ENCODE assay signal across 10 mouse cellular contexts in genomic region chr16:14444059-14444855, GRCm38 (mm10).
A peak's percentile ranks its signal among the peaks of the same experiment; 100 is the strongest.
DNase-seq lines count a peak whose midpoint lies in the region; ATAC-seq and TF ChIP-seq lines count a peak whose summit lies in the region.
"Had no signal": no experiment of that assay in that cellular context is flagged by ENCODE, and none has a peak within 500 bp of the region (broad histone marks: within the 10 kb centered on the region; RNA-seq: fewer than 3 reads in every experiment).

No protein-coding gene starts in this region.

- H3K27me3 ChIP-seq in limb, embryonic 11.5 days (ENCODE audit: control insufficient read depth, insufficient read depth, low read length): no peaks in the 10 kb centered on the region
- no peaks in the 10 kb centered on the region for H3K27me3 ChIP-seq in limb, embryonic 10.5 days (ENCODE audit: low read depth, poor library complexity, severe bottlenecking)
- H3K27me3 ChIP-seq in limb, embryonic 14.5 days (ENCODE audit: control insufficient read depth, insufficient read depth, low read length): no peaks in the 10 kb centered on the region

- no peak overlapping the region for H3K9ac ChIP-seq in limb, embryonic 11.5 days (ENCODE audit: low read length)
- H3K9ac ChIP-seq in limb, embryonic 14.5 days (ENCODE audit: low read depth, low read length, severe bottlenecking): 0 out of 2 replicates have a peak overlapping the region, but pooled peaks have one; percentile 2

- H3K4me2 ChIP-seq in limb, embryonic 11.5 days (ENCODE audit: low read depth, severe bottlenecking): no peak overlapping the region
- no peak overlapping the region for H3K4me2 ChIP-seq in limb, embryonic 14.5 days (replicated peaks; ENCODE audit: low read depth, low read length, severe bottlenecking)

- peak; percentile 30 to 69 for DNase-seq in adrenal gland, adult (ENCODE audit: inconsistent age in 2 of 2, low spot score in 1 of 2)
- DNase-seq in adrenal gland, postnatal 4 days (ENCODE audit: low spot score in 2 of 2): no peak
- no peak for DNase-seq in limb, embryonic 11.5 days (ENCODE audit: low spot score)
- no peak for DNase-seq in limb, embryonic 10.5 days (ENCODE audit: low spot score)
- peak; percentile 31 for DNase-seq in fibroblast of lung, adult 2 months (ENCODE audit: low read depth)
- peak; percentile 19 for DNase-seq in limb, embryonic 14.5 days (ENCODE audit: low spot score)
- no peak for DNase-seq in thymus, postnatal 0 days (ENCODE audit: low spot score)
- DNase-seq in right cerebral cortex, adult 18-20 months: no peak
- DNase-seq: liver had no signal

- 0 out of 2 replicates have a peak, but pooled peaks cover 5% of the 10 kb centered on the region for H3K36me3 ChIP-seq in limb, embryonic 11.5 days (ENCODE audit: control insufficient read depth, insufficient read depth, low read length)
- peaks cover 69% of the 10 kb centered on the region for H3K36me3 ChIP-seq in limb, embryonic 10.5 days
- H3K36me3 ChIP-seq in limb, embryonic 14.5 days (ENCODE audit: control insufficient read depth, insufficient read depth, low read length): peaks cover 3% of the 10 kb centered on the region; the same call in 1 of the 2 replicates

- ATAC-seq in limb, embryonic 11.5 days (ENCODE audit: insufficient number of reproducible peaks, low FRiP score, low TSS enrichment, low read depth): 0 out of 2 replicates have a peak, but pooled peaks have one; percentile 39
- ATAC-seq in limb, embryonic 14.5 days (ENCODE audit: low FRiP score, low read depth): peak; percentile 66; the same call in 1 of the 2 replicates

- no peak for TF ChIP-seq POLR2A in limb, embryonic 14.5 days (IDR thresholded peaks at IDR 0.05; ENCODE audit: borderline replicate concordance, extremely low read depth, insufficient read depth, insufficient read length)

- H3K27ac ChIP-seq in limb, embryonic 11.5 days (replicated peaks; ENCODE audit: low read depth, low read length): no peak overlapping the region
- no peak overlapping the region for H3K27ac ChIP-seq in limb, embryonic 10.5 days
- H3K27ac ChIP-seq in limb, embryonic 14.5 days (replicated peaks; ENCODE audit: low read depth, low read length): no peak overlapping the region
- H3K27ac ChIP-seq: hindbrain, embryonic 10.5 days had no signal

- H3K4me3 ChIP-seq in limb, embryonic 11.5 days (ENCODE audit: low read depth, low read length): no peak overlapping the region
- H3K4me3 ChIP-seq in limb, embryonic 10.5 days: no peak overlapping the region
- H3K4me3 ChIP-seq in limb, embryonic 14.5 days (replicated peaks; ENCODE audit: low read length): no peak overlapping the region
- H3K4me3 ChIP-seq: hindbrain, embryonic 10.5 days had no signal

- H3K4me1 ChIP-seq in limb, embryonic 11.5 days (ENCODE audit: control insufficient read depth, insufficient read depth, low read length): no peaks in the 10 kb centered on the region
- 0 out of 2 replicates have a peak, but pooled peaks cover 4% of the 10 kb centered on the region for H3K4me1 ChIP-seq in limb, embryonic 10.5 days
- H3K4me1 ChIP-seq in limb, embryonic 14.5 days (ENCODE audit: control insufficient read depth, insufficient read depth, low read length): peaks cover 6% of the 10 kb centered on the region; the same call in 1 of the 2 replicates
- H3K4me1 ChIP-seq: hindbrain, embryonic 10.5 days had no signal

- no peaks in the 10 kb centered on the region for H3K9me3 ChIP-seq in limb, embryonic 11.5 days (ENCODE audit: control insufficient read depth, low read length)
- H3K9me3 ChIP-seq in limb, embryonic 10.5 days (replicated peaks): no peaks in the 10 kb centered on the region
- no peaks in the 10 kb centered on the region for H3K9me3 ChIP-seq in limb, embryonic 14.5 days (ENCODE audit: control insufficient read depth, low read length)
- H3K9me3 ChIP-seq: hindbrain, embryonic 10.5 days had no signal

- 75% methylated on average over 6 of the region's 6 CpGs for WGBS in limb, embryonic 11.5 days
- 82% methylated on average over 6 of the region's 6 CpGs for WGBS in limb, embryonic 10.5 days
- WGBS in limb, embryonic 14.5 days: 47% methylated on average over 6 of the region's 6 CpGs

Comparison
In these comparisons a context has a peak if more than half of its experiments do, and no peak if none do; other contexts are left out.
1. DNase-seq: peak in adrenal gland, adult (2 of 2), fibroblast of lung, adult 2 months (single experiment) and limb, embryonic 14.5 days (single experiment); none in adrenal gland, postnatal 4 days (0 of 2), limb, embryonic 11.5 days (single experiment), limb, embryonic 10.5 days (single experiment), thymus, postnatal 0 days (single experiment) and right cerebral cortex, adult 18-20 months (single experiment).